Mouse (Mus musculus): ENCODE measurements around the gene Tmem218.

DNA sequence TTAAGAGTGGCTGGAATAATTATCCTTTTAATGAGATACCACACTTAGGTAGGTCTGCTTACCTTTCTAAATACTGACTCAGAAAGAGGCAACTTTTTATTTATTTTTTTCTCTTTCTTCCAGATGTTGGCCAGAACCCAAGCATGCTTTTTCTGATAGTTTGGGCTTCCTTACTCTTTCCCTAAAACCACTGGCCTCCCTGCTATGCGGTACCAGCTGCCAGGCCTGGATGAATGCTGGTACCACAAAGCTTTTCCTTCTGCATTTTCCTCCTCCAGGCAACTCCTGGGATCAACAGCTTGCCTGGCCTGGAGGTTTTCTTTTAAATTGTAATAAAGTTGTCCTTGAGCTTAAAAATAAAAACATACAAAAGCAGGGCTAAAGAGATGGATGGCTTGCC is 17.6 kb downstream of the Tmem218 start:
- TF ChIP-seq CTCF (IDR thresholded peaks at IDR 0.05; ENCODE audit: control insufficient read depth, insufficient read depth, low read length): no peak
- TF ChIP-seq POLR2A (IDR thresholded peaks at IDR 0.05; ENCODE audit: borderline replicate concordance, control insufficient read depth, low read depth, low read length): no peak

All from bone marrow, adult 2 months (tissue).